Mouse (Mus musculus) MEL (cell line): ENCODE measurements around the gene Zdhhc25.

ENCODE experiments used
- CHD2 ChIP-seq: IDR thresholded peaks from 2 replicates; pipeline ENCODE4 v1.6.1; 2011; ENCODE audit warnings: low read length, improper control_type of control experiment
- CTCF ChIP-seq, 3 experiments: IDR thresholded peaks in 2 of 3; conservative IDR thresholded peaks in 1 of 3; 2 replicates each; pipeline ENCODE4 v1.5.1; 2011 to 2012; ENCODE audit warnings: low read length in 3 of 3, low read depth in 2 of 3, mild to moderate bottlenecking in 2 of 3, improper control_type of control experiment in 1 of 3, inconsistent platforms in 1 of 3, mixed read lengths in 1 of 3, moderate library complexity in 1 of 3; ENCODE audit not compliant: control insufficient read depth in 1 of 3, insufficient read depth in 1 of 3, poor library complexity in 1 of 3, severe bottlenecking in 1 of 3
- ELF1 ChIP-seq: IDR thresholded peaks from 2 replicates; pipeline ENCODE4 v1.6.1; 2014; ENCODE audit warnings: low read depth, mild to moderate bottlenecking, inconsistent platforms, low read length, improper control_type of control experiment, moderate library complexity
- EP300 ChIP-seq, 2 experiments: IDR thresholded peaks; 2 replicates each; pipeline ENCODE4 v1.6.1; 2011; ENCODE audit warnings: improper control_type of control experiment in 2 of 2, low read length in 2 of 2, low read depth in 1 of 2, mild to moderate bottlenecking in 1 of 2
- GATA1 ChIP-seq: IDR thresholded peaks from 2 replicates; pipeline ENCODE4 v1.6.1; 2011; ENCODE audit warnings: low read depth, low read length, improper control_type of control experiment
- HCFC1 ChIP-seq: IDR thresholded peaks from 2 replicates; pipeline ENCODE4 v1.6.1; 2012; ENCODE audit warnings: low read depth, mild to moderate bottlenecking, inconsistent platforms, low read length, improper control_type of control experiment, moderate library complexity
- MAFK ChIP-seq: IDR thresholded peaks from 2 replicates; pipeline ENCODE4 v1.6.1; 2011; ENCODE audit warnings: low read depth, mild to moderate bottlenecking, low read length, improper control_type of control experiment, borderline replicate concordance
- MXI1 ChIP-seq: IDR thresholded peaks from 2 replicates; pipeline ENCODE4 v1.6.1; 2011; ENCODE audit warnings: mild to moderate bottlenecking, low read depth, low read length, improper control_type of control experiment
- MYC ChIP-seq: IDR thresholded peaks from 2 replicates; pipeline ENCODE4 v1.6.1; 2011; ENCODE audit warnings: low read depth, mild to moderate bottlenecking, low read length, improper control_type of control experiment, moderate library complexity
- POLR2AphosphoS2 ChIP-seq: IDR thresholded peaks from 2 replicates; pipeline ENCODE4 v1.6.1; 2011; ENCODE audit warnings: low read length, improper control_type of control experiment
- TCF12 ChIP-seq: IDR thresholded peaks from 2 replicates; pipeline ENCODE4 v1.6.1; 2014; ENCODE audit warnings: low read depth, mild to moderate bottlenecking, inconsistent platforms, low read length, improper control_type of control experiment, moderate library complexity

GRCm38 (mm10) chr15:88604669-88605414, 4.7 kb downstream of the Zdhhc25 start:
- TF ChIP-seq CHD2 = no peak
- TF ChIP-seq EP300 (IDR thresholded peaks at IDR 0.05; ENCODE audit: low read depth in 1 of 2, low read length in 2 of 2) = no peak
- no peak for TF ChIP-seq MAFK
- TF ChIP-seq HCFC1 = no peak
- no peak for TF ChIP-seq POLR2AphosphoS2
- TF ChIP-seq GATA1 = no peak
- TF ChIP-seq CTCF (IDR thresholded peaks at IDR 0.05 in 2 of 3, conservative IDR thresholded peaks at IDR 0.05 in 1 of 3; ENCODE audit: control insufficient read depth in 1 of 3, insufficient read depth in 1 of 3, low read depth in 2 of 3, low read length in 3 of 3, poor library complexity in 1 of 3, severe bottlenecking in 1 of 3) = no peak
- no peak for TF ChIP-seq ELF1
- no peak for TF ChIP-seq MYC
- no peak for TF ChIP-seq MXI1
- no peak for TF ChIP-seq TCF12
